Mouse (Mus musculus) layer of hippocampus, postnatal 36 days (tissue): ENCODE data around the gene 4933416C03Rik. TPM values are rescaled to one million over a fixed set of nuclear protein-coding genes. Genes with fewer than 3 reads are reported as not detected.

Experiments used
- DNase-seq, 2 experiments: peaks; one replicate each; pipeline ENCODE4 v3.0.0; 2022
- total RNA-seq, 2 experiments: library from RNA; stranded (reverse); gene quantifications; 2 replicates each; pipeline ENCODE4 v1.2.3; 2021

4933416C03Rik gene
- total RNA-seq, 2 experiments from 2014 or later, result not detected

DNA sequence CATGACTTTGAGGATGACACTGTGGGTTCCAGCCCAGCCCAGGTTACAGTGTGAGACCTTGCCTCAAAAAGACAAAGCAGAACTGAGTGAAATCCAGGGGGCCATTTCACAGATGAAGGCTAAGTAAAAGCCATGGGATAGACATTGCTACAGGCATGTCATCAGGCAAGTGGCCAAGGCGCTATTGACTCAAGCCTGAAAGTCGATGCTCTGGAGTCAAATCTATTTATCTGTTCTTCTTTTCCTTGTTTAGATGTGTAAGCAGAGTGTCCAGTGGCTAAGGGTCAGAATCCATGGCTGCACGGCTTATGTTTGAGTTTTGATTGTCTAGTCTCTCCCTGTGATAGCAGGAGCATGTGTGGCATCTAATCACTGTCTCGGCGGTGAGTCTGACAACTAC is 35.1 kb downstream of the 4933416C03Rik start:
- no peak for DNase-seq

DNA sequence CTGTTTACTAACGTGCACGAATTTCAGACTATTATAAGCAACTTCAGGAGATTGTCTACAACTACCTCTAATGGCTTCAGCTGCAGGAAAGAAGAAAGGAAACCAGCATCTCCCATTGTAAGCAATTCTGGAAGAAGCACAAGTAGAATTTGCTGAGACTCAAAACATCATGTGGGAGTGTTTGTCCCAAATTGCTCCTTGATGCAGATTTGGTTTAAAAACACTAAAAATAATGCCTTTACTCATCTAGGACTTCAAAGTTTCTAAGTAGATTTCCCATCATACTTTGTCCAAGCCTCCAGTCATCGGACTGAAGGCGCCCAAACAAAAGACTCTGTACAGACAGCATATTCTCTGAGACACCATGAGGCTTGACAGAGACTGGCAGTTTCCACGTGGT is 37.8 kb downstream of the 4933416C03Rik start:
- DNase-seq, result no peak

Other genes starting within 250 kb of the 4933416C03Rik start
- 10 to 100 TPM; 16.1 to 18.8 TPM for gene Ptprr, start 95.7 kb downstream of the 4933416C03Rik start, total RNA-seq
- 10 to 100 TPM; 15.0 to 15.2 TPM for gene Ptprb, start 161.6 kb upstream of the 4933416C03Rik start, total RNA-seq